Mouse (Mus musculus) liver (tissue): ENCODE results near the gene Tlr9.
A peak's percentile ranks its signal among the peaks of the same experiment; 100 is the strongest.

Source experiments
- DNase-seq: peaks from one replicate; pipeline ENCODE4 v3.0.0-alpha.2; 2020; ENCODE audit warnings: mixed read lengths

The Tlr9 gene

GRCm38 (mm10) chr9:106222261-106222851, at the start of gene Tlr9:
Gene Tlr9, plus strand, starts transcription at chr9:106222598.
- DNase-seq = no peak

- no peak for DNase-seq
Measured at GRCm38 (mm10) chr9:106173363-106173762, 49.0 kb upstream of the Tlr9 start.

GRCm38 (mm10) chr9:106175552-106176200, 46.7 kb upstream of the Tlr9 start:
- no peak for DNase-seq

- DNase-seq = no peak
Measured at GRCm38 (mm10) chr9:106176769-106177168, 45.6 kb upstream of the Tlr9 start.

- DNase-seq = no peak
Measured at GRCm38 (mm10) chr9:106177799-106178198, 44.6 kb upstream of the Tlr9 start.

GRCm38 (mm10) chr9:106179454-106179853, 42.9 kb upstream of the Tlr9 start:
- DNase-seq = no peak

GRCm38 (mm10) chr9:106179964-106180363, 42.4 kb upstream of the Tlr9 start:
- no peak for DNase-seq

- no peak for DNase-seq
Measured at GRCm38 (mm10) chr9:106182146-106182545, 40.3 kb upstream of the Tlr9 start.

- DNase-seq = no peak
Measured at GRCm38 (mm10) chr9:106183996-106184395, 38.4 kb upstream of the Tlr9 start.

GRCm38 (mm10) chr9:106191355-106191754, 31.0 kb upstream of the Tlr9 start:
- DNase-seq = no peak

GRCm38 (mm10) chr9:106192024-106192423, 30.4 kb upstream of the Tlr9 start:
- no peak for DNase-seq

- no peak for DNase-seq
Measured at GRCm38 (mm10) chr9:106192998-106193397, 29.4 kb upstream of the Tlr9 start.

- no peak for DNase-seq
Measured at GRCm38 (mm10) chr9:106193930-106194807, 28.2 kb upstream of the Tlr9 start.

- no peak for DNase-seq
Measured at GRCm38 (mm10) chr9:106195693-106196092, 26.7 kb upstream of the Tlr9 start.

GRCm38 (mm10) chr9:106197081-106197713, 25.2 kb upstream of the Tlr9 start:
- no peak for DNase-seq

- no peak for DNase-seq
Measured at GRCm38 (mm10) chr9:106197732-106198131, 24.7 kb upstream of the Tlr9 start.

- DNase-seq = peak; percentile 88
Measured at GRCm38 (mm10) chr9:106198962-106199458, 23.4 kb upstream of the Tlr9 start.

GRCm38 (mm10) chr9:106199535-106200272, 22.7 kb upstream of the Tlr9 start, which contains the start of gene Ppm1m:
Gene Ppm1m, minus strand, starts transcription at chr9:106199746.
- DNase-seq = no peak

GRCm38 (mm10) chr9:106201895-106202294, 20.5 kb upstream of the Tlr9 start:
- DNase-seq = no peak

GRCm38 (mm10) chr9:106202819-106203636, 19.4 kb upstream of the Tlr9 start, which contains the start of gene Twf2:
Gene Twf2, plus strand, starts transcription at chr9:106203108.
- peak; percentile 90 for DNase-seq
